Mouse (Mus musculus): ENCODE results near the gene Pramef20. TPM values are rescaled to one million over a fixed set of nuclear protein-coding genes. Genes with fewer than 3 reads are reported as not detected.

Pramef20 gene
- total and polyA plus RNA-seq, 3 experiments, result not detected

GRCm38 (mm10) chr4:144420644-144421043 is 42.9 kb upstream of the Pramef20 start:
- Histone ChIP-seq H3K9me3 (replicated peaks; ENCODE audit: insufficient read depth, low read length) (no peaks in the 10 kb centered on the region), H3K4me3 (ENCODE audit: control insufficient read depth in 1 of 2, insufficient read depth in 1 of 2, low read depth in 2 of 2, low read length in 2 of 2) (no peak overlapping the region), H3K36me3 (ENCODE audit: control insufficient read depth in 1 of 2, insufficient read depth in 2 of 2, low read length in 2 of 2) (no peaks in the 10 kb centered on the region), H3K79me2 (ENCODE audit: control insufficient read depth, insufficient read depth, low read length, poor library complexity) (no peaks in the 10 kb centered on the region), H3K4me1 (ENCODE audit: control insufficient read depth in 1 of 2, insufficient read depth in 2 of 2, low read length in 2 of 2) (no peaks in the 10 kb centered on the region), H3K27ac (ENCODE audit: control insufficient read depth, low read depth, low read length) (no peak overlapping the region), H3K9ac (ENCODE audit: control insufficient read depth, low read depth, low read length, poor library complexity, severe bottlenecking) (no peak overlapping the region), H3K27me3 (ENCODE audit: control insufficient read depth in 1 of 2, insufficient read depth in 2 of 2, low read length in 2 of 2) (no peaks in the 10 kb centered on the region)
- 0 out of 6 replicates have a peak, but pooled peaks of 1 of the 3 experiments have one; percentile 14 for TF ChIP-seq CTCF (IDR thresholded peaks at IDR 0.05 in 2 of 3, conservative IDR thresholded peaks at IDR 0.05 in 1 of 3; ENCODE audit: control insufficient read depth in 1 of 3, insufficient read depth in 1 of 3, low read depth in 2 of 3, low read length in 3 of 3, poor library complexity in 1 of 3, severe bottlenecking in 1 of 3)
- TF ChIP-seq TCF12 (IDR thresholded peaks at IDR 0.05; ENCODE audit: low read depth, low read length), result no peak
- no peak for DNase-seq (ENCODE audit: low read depth, low spot score)

GRCm38 (mm10) chr4:144408290-144408689 is 30.6 kb upstream of the Pramef20 start, which contains the start of gene Pramef12:
Gene Pramef12 (minus strand): TSS chr4:144408464.
- Histone ChIP-seq H3K4me3 (ENCODE audit: control insufficient read depth in 1 of 2, insufficient read depth in 1 of 2, low read depth in 2 of 2, low read length in 2 of 2) (no peak within 1 kb of the TSS), H3K9ac (ENCODE audit: control insufficient read depth, low read depth, low read length, poor library complexity, severe bottlenecking) (no peak within 1 kb of the TSS), H3K27me3 (ENCODE audit: control insufficient read depth in 1 of 2, insufficient read depth in 2 of 2, low read length in 2 of 2) (no peaks in the 10 kb centered on the region), H3K36me3 (ENCODE audit: control insufficient read depth in 1 of 2, insufficient read depth in 2 of 2, low read length in 2 of 2) (no peaks in the 10 kb centered on the region), H3K4me1 (ENCODE audit: control insufficient read depth in 1 of 2, insufficient read depth in 2 of 2, low read length in 2 of 2) (no peaks in the 10 kb centered on the region), H3K9me3 (replicated peaks; ENCODE audit: insufficient read depth, low read length) (no peaks in the 10 kb centered on the region), H3K79me2 (ENCODE audit: control insufficient read depth, insufficient read depth, low read length, poor library complexity) (no peaks in the 10 kb centered on the region), H3K27ac (ENCODE audit: control insufficient read depth, low read depth, low read length) (no peak within 1 kb of the TSS)
- TF ChIP-seq GABPA (IDR thresholded peaks at IDR 0.05; ENCODE audit: low read depth, low read length), result no peak
- no peak for TF ChIP-seq ZC3H11A (IDR thresholded peaks at IDR 0.05; ENCODE audit: low read depth, low read length)
- TF ChIP-seq CHD1 (IDR thresholded peaks at IDR 0.05; ENCODE audit: low read depth, low read length), result no peak
- TF ChIP-seq GATA1 (IDR thresholded peaks at IDR 0.05; ENCODE audit: low read depth, low read length), result no peak
- TF ChIP-seq ZMIZ1 (IDR thresholded peaks at IDR 0.05; ENCODE audit: low read depth, low read length), result no peak
- TF ChIP-seq E2F4 (IDR thresholded peaks at IDR 0.05; ENCODE audit: borderline replicate concordance, low read depth, low read length), result no peak
- TF ChIP-seq HCFC1 (IDR thresholded peaks at IDR 0.05; ENCODE audit: low read depth, low read length), result no peak
- TF ChIP-seq UBTF (IDR thresholded peaks at IDR 0.05; ENCODE audit: borderline replicate concordance, insufficient read depth, low read depth, low read length), result no peak
- DNase-seq (ENCODE audit: low read depth, low spot score), result no peak

GRCm38 (mm10) chr4:144406261-144406660 is 28.5 kb upstream of the Pramef20 start:
- no peaks in the 10 kb centered on the region for H3K36me3 ChIP-seq (ENCODE audit: control insufficient read depth in 1 of 2, insufficient read depth in 2 of 2, low read length in 2 of 2)
- H3K27me3 ChIP-seq (ENCODE audit: control insufficient read depth in 1 of 2, insufficient read depth in 2 of 2, low read length in 2 of 2), result no peaks in the 10 kb centered on the region
- no peaks in the 10 kb centered on the region for H3K4me1 ChIP-seq (ENCODE audit: control insufficient read depth in 1 of 2, insufficient read depth in 2 of 2, low read length in 2 of 2)
- H3K27ac ChIP-seq (ENCODE audit: control insufficient read depth, low read depth, low read length), result no peak overlapping the region
- H3K4me3 ChIP-seq (ENCODE audit: control insufficient read depth in 1 of 2, insufficient read depth in 1 of 2, low read depth in 2 of 2, low read length in 2 of 2), result no peak overlapping the region
- H3K9ac ChIP-seq (ENCODE audit: control insufficient read depth, low read depth, low read length, poor library complexity, severe bottlenecking), result no peak overlapping the region
- TF ChIP-seq POLR2AphosphoS2 (IDR thresholded peaks at IDR 0.05; ENCODE audit: low read length), result no peak
- TF ChIP-seq JUND (IDR thresholded peaks at IDR 0.05; ENCODE audit: low read depth, low read length), result no peak
- no peak for TF ChIP-seq E2F4 (IDR thresholded peaks at IDR 0.05; ENCODE audit: borderline replicate concordance, low read depth, low read length)
- TF ChIP-seq ETS1 (IDR thresholded peaks at IDR 0.05; ENCODE audit: low read depth, low read length), result no peak
- no peaks in the 10 kb centered on the region for H3K79me2 ChIP-seq (ENCODE audit: control insufficient read depth, insufficient read depth, low read length, poor library complexity)
- no peak for DNase-seq (ENCODE audit: low read depth, low spot score)
- no peaks in the 10 kb centered on the region for H3K9me3 ChIP-seq (replicated peaks; ENCODE audit: insufficient read depth, low read length)

Measured in MEL (cell line).